Mouse (Mus musculus) lung, adult 2 months (tissue): ENCODE measurements around the gene Sh2b1.

Source experiments
- CTCF ChIP-seq: fragments of 200-500 bp; IDR thresholded peaks from 2 replicates; pipeline ENCODE4 v1.5.1; 2011; ENCODE audit warnings: mild to moderate bottlenecking, low read length, control low read depth; ENCODE audit not compliant: insufficient read depth
- POLR2A ChIP-seq: fragments of 200-500 bp; IDR thresholded peaks from 2 replicates; pipeline ENCODE4 v1.6.1; 2011; ENCODE audit warnings: low read depth, mild to moderate bottlenecking, control low read depth, low read length, borderline replicate concordance; ENCODE audit errors: extremely low read depth

DNA sequence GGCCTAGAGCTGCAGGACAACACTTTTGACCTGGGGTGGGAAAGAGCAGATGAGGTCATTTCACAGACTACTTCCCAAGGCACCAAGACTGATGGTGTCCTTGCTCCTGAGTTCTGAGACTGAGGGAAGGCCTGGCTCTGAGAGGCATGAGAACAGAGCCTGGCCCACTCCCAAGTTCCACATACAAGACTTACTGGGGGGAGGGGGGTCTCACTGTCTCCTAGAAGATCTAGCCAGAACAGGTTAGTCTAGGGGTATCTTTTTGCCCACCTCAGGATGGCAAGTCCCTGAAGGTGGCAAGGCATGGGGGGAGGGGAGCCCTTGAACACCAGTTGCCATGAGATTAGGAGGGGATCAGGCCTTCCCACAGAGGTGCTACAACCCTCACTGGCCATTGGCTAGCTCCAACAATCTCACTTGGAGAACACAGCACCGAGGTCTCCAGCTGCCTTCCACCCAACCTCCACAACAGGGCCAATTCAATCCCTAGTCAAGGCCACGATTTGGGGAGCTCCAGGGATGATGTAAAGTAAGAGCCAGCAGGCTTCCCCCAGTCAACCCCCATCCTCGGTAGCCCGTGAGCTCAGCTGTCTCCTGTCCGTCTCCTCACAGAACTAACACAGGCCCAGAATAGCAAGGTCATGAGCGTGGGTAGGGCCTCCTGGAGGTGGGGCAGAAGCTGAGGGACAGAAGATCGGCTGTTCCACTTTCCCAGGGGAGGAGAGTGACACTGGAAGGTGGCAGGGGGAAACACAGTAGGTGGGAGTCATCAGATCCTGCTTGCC is 9.8 kb downstream of the Sh2b1 start:
- TF ChIP-seq CTCF, result no peak
- no peak for TF ChIP-seq POLR2A
